Mouse (Mus musculus) lung, adult 2 months (tissue): ENCODE measurements around the gene Gimap7. TPM values are rescaled to one million over a fixed set of nuclear protein-coding genes. Genes with fewer than 3 reads are reported as not detected.
"Not testable (repeated sequence)": the region's sequence is repeated elsewhere in the genome, so short reads cannot be mapped to it uniquely, and the experiment has no call there.

ENCODE experiments used
- DNase-seq: peaks from one replicate; pipeline ENCODE4 v3.0.0; 2022
- H3K4me1 ChIP-seq: fragments of 200-500 bp; 2 replicates; pipeline ENCODE4 v1.6.1; 2011; ENCODE audit warnings: low read length; ENCODE audit not compliant: control insufficient read depth, insufficient read depth
- H3K4me3 ChIP-seq: fragments of 200-500 bp; replicated peaks from 2 replicates; pipeline ENCODE3; 2011; ENCODE audit warnings: low read depth, mild to moderate bottlenecking, control low read depth, low read length; ENCODE audit errors: extremely low read depth
- CTCF ChIP-seq: fragments of 200-500 bp; IDR thresholded peaks from 2 replicates; pipeline ENCODE4 v1.5.1; 2011; ENCODE audit warnings: mild to moderate bottlenecking, low read length, control low read depth; ENCODE audit not compliant: insufficient read depth
- POLR2A ChIP-seq: fragments of 200-500 bp; IDR thresholded peaks from 2 replicates; pipeline ENCODE4 v1.6.1; 2011; ENCODE audit warnings: low read depth, mild to moderate bottlenecking, control low read depth, low read length, borderline replicate concordance; ENCODE audit errors: extremely low read depth
- WGBS: fragments of 180-500 bp; shearing (Covaris S2); methylation state at CpG from one replicate; pipeline ENCODE4 v1.1.7; 2018; 5-methylcytosine and 5-hydroxymethylcytosine counted together
- polyA plus RNA-seq: library from polyadenylated mRNA; depleted of rRNA; stranded (reverse); fragments of >200 nt; gene quantifications from 2 replicates; pipeline ENCODE4 v1.2.3, GENCODE M21; 2012

Gimap7 gene
- polyA plus RNA-seq, 1 experiment: 1.2 TPM

DNA sequence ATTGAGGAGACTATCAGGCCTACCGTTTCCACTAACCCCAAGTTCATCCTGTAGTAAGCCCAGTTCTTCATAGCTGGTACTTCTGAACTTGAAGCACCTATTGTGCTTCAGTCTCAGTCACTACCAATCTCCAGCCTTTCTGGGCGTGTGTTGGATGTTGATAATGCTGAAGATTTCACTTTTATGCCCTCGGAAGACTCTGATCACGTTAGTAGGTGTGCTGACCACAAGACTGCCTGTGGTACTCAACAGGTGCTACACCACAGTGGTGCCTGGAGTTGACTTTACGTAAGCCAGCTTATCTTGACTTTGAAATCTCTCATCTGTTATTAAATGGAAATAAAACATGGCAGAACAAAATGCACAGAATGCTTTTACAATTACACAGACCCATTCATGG is 38.0 kb upstream of the Gimap7 start:
- TF ChIP-seq CTCF: no peak
- TF ChIP-seq POLR2A: no peak
- Histone ChIP-seq H3K4me3 (no peak overlapping the region), H3K4me1 (peaks cover 4% of the 10 kb centered on the region)
- 77% methylated on average over 5 of the region's 5 CpGs for WGBS
- no peak for DNase-seq

DNA sequence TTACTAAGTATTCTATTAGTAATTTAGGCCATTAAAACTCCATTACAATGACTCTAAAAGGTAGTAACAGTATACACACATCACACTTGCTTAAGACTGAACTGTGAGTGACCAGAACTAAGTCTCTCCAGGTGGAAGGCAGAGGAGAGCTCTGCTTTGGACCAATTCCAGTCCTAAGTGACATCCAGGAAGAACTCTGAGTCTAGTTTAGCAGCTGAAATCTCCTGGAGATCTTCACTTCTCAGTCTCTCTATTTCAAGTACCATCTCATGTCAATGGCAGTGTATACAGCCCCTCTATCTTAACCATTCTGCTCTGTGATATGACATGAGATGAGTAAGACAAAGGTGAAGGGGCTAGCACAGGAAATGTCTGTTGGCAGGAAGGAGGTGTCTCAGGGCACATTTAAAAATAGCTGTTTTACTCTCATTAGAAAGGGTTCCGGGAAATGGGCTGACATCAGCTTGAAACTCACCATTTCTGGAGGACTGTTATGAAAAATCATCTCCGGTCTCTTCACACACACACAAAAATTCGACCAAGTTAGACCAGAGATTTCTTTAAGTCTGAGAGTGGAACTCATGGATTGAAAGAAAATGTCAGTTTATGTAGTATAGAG is 36.8 kb upstream of the Gimap7 start:
- no peak for DNase-seq
- no peak overlapping the region for H3K4me3 ChIP-seq
- 42% methylated on average over 3 of the region's 3 CpGs for WGBS
- H3K4me1 ChIP-seq: peaks cover 2% of the 10 kb centered on the region
- TF ChIP-seq POLR2A: no peak
- TF ChIP-seq CTCF: no peak

GRCm38 (mm10) chr6:48682271-48682670 is 36.1 kb upstream of the Gimap7 start:
- Histone ChIP-seq H3K4me3 (no peak overlapping the region), H3K4me1 (peaks cover 2% of the 10 kb centered on the region)
- TF ChIP-seq POLR2A (no peak), CTCF (no peak)
- WGBS: 63% methylated on average over 4 of the region's 4 CpGs
- no peak for DNase-seq

DNA sequence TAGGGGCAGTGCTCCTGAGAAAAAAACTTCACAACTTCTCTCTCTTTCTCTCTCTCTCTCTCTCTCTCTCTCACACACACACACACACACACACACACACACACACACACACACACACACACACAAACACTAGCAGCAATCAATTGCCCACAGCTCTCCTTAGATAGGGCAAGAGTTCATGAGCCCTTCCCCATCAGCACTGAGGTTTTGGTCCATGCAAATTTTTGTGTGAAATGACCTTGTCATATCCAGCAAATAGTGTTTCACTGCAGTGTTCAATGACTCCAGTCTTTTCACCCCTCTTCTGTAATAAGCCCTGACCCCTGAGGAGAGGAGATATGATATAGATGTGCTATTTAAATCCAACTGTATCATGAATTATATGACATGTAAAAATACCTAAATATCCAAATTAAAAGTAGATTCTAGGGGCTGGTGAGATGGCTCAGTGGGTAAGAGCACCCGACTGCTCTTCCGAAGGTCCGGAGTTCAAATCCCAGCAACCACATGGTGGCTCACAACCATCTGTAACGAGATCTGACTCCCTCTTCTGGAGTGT is 35.1 kb upstream of the Gimap7 start:
- WGBS: 86% methylated on average over 4 of the region's 4 CpGs
- DNase-seq, H3K4me3 ChIP-seq, H3K4me1 ChIP-seq: not testable (repeated sequence)

- peaks cover 4% of the 10 kb centered on the region for H3K4me1 ChIP-seq
- TF ChIP-seq POLR2A: peak; percentile 21; the same call in 1 of the 2 replicates
- TF ChIP-seq CTCF: no peak
- WGBS: 32% methylated on average over 5 of the region's 5 CpGs
- DNase-seq: no peak
- peak within 1 kb of the TSS; percentile 63 for H3K4me3 ChIP-seq
These were observed 34.1 kb upstream of the Gimap7 start, which contains the start of gene Gimap4 for GRCm38 (mm10) chr6:48684319-48684718. Gene Gimap4, plus strand, starts transcription at chr6:48684549.

GRCm38 (mm10) chr6:48684806-48685205 is 33.6 kb upstream of the Gimap7 start:
- TF ChIP-seq POLR2A (0 out of 2 replicates have a peak, but pooled peaks have one; percentile 19), CTCF (no peak)
- no peak for DNase-seq
- WGBS: 37% methylated on average over 4 of the region's 4 CpGs

DNA sequence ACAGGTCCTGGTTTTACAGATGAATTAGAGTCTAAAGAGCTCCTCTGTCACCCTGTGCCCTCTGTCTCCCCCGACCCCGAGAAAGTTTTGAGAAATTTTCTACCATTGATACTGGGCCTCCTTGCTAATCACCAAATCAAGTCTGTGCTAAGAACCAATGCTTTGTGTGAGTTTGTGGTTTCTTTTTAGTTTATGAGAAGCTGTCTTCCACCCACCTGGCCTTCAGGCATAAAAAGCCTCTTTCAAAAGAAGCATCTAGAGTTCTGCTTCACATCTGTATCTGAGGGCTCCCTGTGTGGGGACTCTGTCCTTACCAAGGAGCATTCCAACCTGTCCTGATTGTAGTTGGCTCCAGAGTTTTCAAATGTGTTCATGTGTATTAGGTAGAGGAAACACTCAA is 33.2 kb upstream of the Gimap7 start:
- peaks cover 4% of the 10 kb centered on the region for H3K4me1 ChIP-seq
- no peak for DNase-seq
- 60% methylated on average over 2 of the region's 2 CpGs for WGBS
- H3K4me3 ChIP-seq: peak overlapping the region; percentile 63
- TF ChIP-seq POLR2A (no peak), CTCF (no peak)

More at GRCm38 (mm10) chr6:48684806-48685205, 33.6 kb upstream of the Gimap7 start:
- peak overlapping the region; percentile 63 for H3K4me3 ChIP-seq
- peaks cover 4% of the 10 kb centered on the region for H3K4me1 ChIP-seq

DNA sequence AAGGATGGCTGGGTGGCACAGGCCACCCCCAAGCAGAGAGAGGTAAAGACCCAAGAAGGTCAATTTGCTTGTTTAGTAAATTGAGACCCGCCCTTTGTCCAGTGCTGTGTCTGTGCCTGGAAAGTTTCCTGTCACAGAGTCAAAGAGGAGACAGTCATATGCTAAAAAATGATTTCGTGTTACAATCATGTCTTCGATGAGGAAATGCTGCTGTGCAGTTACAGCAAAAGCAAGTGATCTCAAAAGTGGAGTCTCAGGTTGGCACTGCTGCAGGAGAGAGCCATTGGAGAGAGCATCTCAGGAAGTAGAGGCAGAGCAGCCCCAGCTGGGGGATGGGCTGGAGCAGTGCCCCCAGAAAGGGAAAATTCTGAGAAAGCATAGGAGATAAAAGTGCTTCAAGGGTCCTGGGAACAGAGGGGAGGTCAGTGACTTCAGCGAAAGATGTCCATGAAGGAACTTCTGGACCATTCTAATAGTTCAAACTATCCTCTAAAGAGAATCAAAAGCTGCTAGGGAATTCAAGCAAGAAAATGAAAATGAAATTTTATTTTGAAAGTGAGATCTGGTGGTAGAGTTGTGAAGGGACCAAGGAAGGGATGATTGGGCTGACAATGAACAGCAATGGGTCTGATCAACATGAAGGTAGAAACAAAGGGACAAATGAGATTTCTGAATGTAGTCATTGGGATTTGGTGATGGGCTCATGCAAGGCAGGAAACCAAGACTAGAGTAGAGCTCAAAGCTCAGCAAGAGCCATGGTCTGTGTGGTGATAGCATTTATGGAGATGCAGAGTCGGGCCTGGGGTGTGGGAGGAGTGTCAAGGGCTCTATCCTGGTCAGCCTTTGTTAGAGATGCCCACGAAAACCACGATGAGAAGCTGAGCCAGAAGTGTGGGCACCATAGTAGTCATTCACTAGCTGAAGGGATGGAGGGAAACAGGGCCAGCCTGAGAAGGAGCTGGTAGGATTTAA is 32.4 kb upstream of the Gimap7 start:
- peaks cover 7% of the 10 kb centered on the region for H3K4me1 ChIP-seq
- peak overlapping the region; percentile 49 for H3K4me3 ChIP-seq
- WGBS: 45% methylated on average over 7 of the region's 7 CpGs
- DNase-seq: no peak
- TF ChIP-seq CTCF (no peak), POLR2A (no peak)

GRCm38 (mm10) chr6:48687077-48687476 is 31.3 kb upstream of the Gimap7 start:
- WGBS: 57% methylated on average over 2 of the region's 2 CpGs
- peaks cover 5% of the 10 kb centered on the region for H3K4me1 ChIP-seq
- TF ChIP-seq POLR2A (no peak), CTCF (no peak)
- H3K4me3 ChIP-seq: peak overlapping the region; percentile 39
- DNase-seq: no peak

- TF ChIP-seq POLR2A (no peak), CTCF (no peak)
- WGBS: 51% methylated on average over 2 of the region's 2 CpGs
- no peak for DNase-seq
- Histone ChIP-seq H3K4me3 (no peak overlapping the region), H3K4me1 (peaks cover 5% of the 10 kb centered on the region)
These were observed 29.1 kb upstream of the Gimap7 start for GRCm38 (mm10) chr6:48689320-48689719.
